Mouse (Mus musculus): Measurements from ENCODE around the gene Rasgef1b.

Gene Rasgef1b

GRCm38 (mm10) chr5:99728649-99729212, at the start of gene Rasgef1b:
TSS of gene Rasgef1b (minus strand) at chr5:99729065.
- Histone ChIP-seq H3K36me3 (ENCODE audit: control insufficient read depth, insufficient read depth, low read length, poor library complexity, severe bottlenecking) (no peaks in the 10 kb centered on the region), H3K27me3 (ENCODE audit: control insufficient read depth, insufficient read depth, low read length, poor library complexity, severe bottlenecking) (no peaks in the 10 kb centered on the region)
- DNase-seq (ENCODE audit: low read depth, low spot score), result no peak

GRCm38 (mm10) chr5:99775342-99775741, 46.5 kb upstream of the Rasgef1b start:
- Histone ChIP-seq H3K36me3 (ENCODE audit: control insufficient read depth, insufficient read depth, low read length, poor library complexity, severe bottlenecking) (no peaks in the 10 kb centered on the region), H3K27me3 (ENCODE audit: control insufficient read depth, insufficient read depth, low read length, poor library complexity, severe bottlenecking) (no peaks in the 10 kb centered on the region)
- DNase-seq (ENCODE audit: low read depth, low spot score), result no peak

GRCm38 (mm10) chr5:99773265-99773664, 44.4 kb upstream of the Rasgef1b start:
- no peak for DNase-seq (ENCODE audit: low read depth, low spot score)

GRCm38 (mm10) chr5:99764246-99764645, 35.4 kb upstream of the Rasgef1b start:
- H3K36me3 ChIP-seq (ENCODE audit: control insufficient read depth, insufficient read depth, low read length, poor library complexity, severe bottlenecking), result no peaks in the 10 kb centered on the region
- no peak for DNase-seq (ENCODE audit: low read depth, low spot score)

More at GRCm38 (mm10) chr5:99773265-99773664, 44.4 kb upstream of the Rasgef1b start:
- no peaks in the 10 kb centered on the region for H3K27me3 ChIP-seq (ENCODE audit: control insufficient read depth, insufficient read depth, low read length, poor library complexity, severe bottlenecking)
- H3K36me3 ChIP-seq (ENCODE audit: control insufficient read depth, insufficient read depth, low read length, poor library complexity, severe bottlenecking), result no peaks in the 10 kb centered on the region

GRCm38 (mm10) chr5:99758859-99759258, 30.0 kb upstream of the Rasgef1b start:
- H3K36me3 ChIP-seq (ENCODE audit: control insufficient read depth, insufficient read depth, low read length, poor library complexity, severe bottlenecking), result no peaks in the 10 kb centered on the region
- no peak for DNase-seq (ENCODE audit: low read depth, low spot score)
- no peaks in the 10 kb centered on the region for H3K27me3 ChIP-seq (ENCODE audit: control insufficient read depth, insufficient read depth, low read length, poor library complexity, severe bottlenecking)

More at GRCm38 (mm10) chr5:99764246-99764645, 35.4 kb upstream of the Rasgef1b start:
- H3K27me3 ChIP-seq (ENCODE audit: control insufficient read depth, insufficient read depth, low read length, poor library complexity, severe bottlenecking), result no peaks in the 10 kb centered on the region

- Histone ChIP-seq H3K27me3 (ENCODE audit: control insufficient read depth, insufficient read depth, low read length, poor library complexity, severe bottlenecking) (no peaks in the 10 kb centered on the region), H3K36me3 (ENCODE audit: control insufficient read depth, insufficient read depth, low read length, poor library complexity, severe bottlenecking) (no peaks in the 10 kb centered on the region)
- no peak for DNase-seq (ENCODE audit: low read depth, low spot score)
These were observed 25.0 kb upstream of the Rasgef1b start for GRCm38 (mm10) chr5:99753843-99754242.

GRCm38 (mm10) chr5:99753368-99753767, 24.5 kb upstream of the Rasgef1b start:
- DNase-seq (ENCODE audit: low read depth, low spot score), result no peak
- no peaks in the 10 kb centered on the region for H3K27me3 ChIP-seq (ENCODE audit: control insufficient read depth, insufficient read depth, low read length, poor library complexity, severe bottlenecking)
- H3K36me3 ChIP-seq (ENCODE audit: control insufficient read depth, insufficient read depth, low read length, poor library complexity, severe bottlenecking), result no peaks in the 10 kb centered on the region

GRCm38 (mm10) chr5:99752670-99753231, 23.9 kb upstream of the Rasgef1b start:
- no peak for DNase-seq (ENCODE audit: low read depth, low spot score)
- Histone ChIP-seq H3K36me3 (ENCODE audit: control insufficient read depth, insufficient read depth, low read length, poor library complexity, severe bottlenecking) (no peaks in the 10 kb centered on the region), H3K27me3 (ENCODE audit: control insufficient read depth, insufficient read depth, low read length, poor library complexity, severe bottlenecking) (no peaks in the 10 kb centered on the region)

GRCm38 (mm10) chr5:99748417-99748816, 19.6 kb upstream of the Rasgef1b start:
- DNase-seq (ENCODE audit: low read depth, low spot score), result no peak
- H3K36me3 ChIP-seq (ENCODE audit: control insufficient read depth, insufficient read depth, low read length, poor library complexity, severe bottlenecking), result no peaks in the 10 kb centered on the region
- no peaks in the 10 kb centered on the region for H3K27me3 ChIP-seq (ENCODE audit: control insufficient read depth, insufficient read depth, low read length, poor library complexity, severe bottlenecking)

- no peak for DNase-seq (ENCODE audit: low read depth, low spot score)
- H3K36me3 ChIP-seq (ENCODE audit: control insufficient read depth, insufficient read depth, low read length, poor library complexity, severe bottlenecking), result no peaks in the 10 kb centered on the region
- no peaks in the 10 kb centered on the region for H3K27me3 ChIP-seq (ENCODE audit: control insufficient read depth, insufficient read depth, low read length, poor library complexity, severe bottlenecking)
These were observed 17.2 kb upstream of the Rasgef1b start for GRCm38 (mm10) chr5:99746087-99746486.

- Histone ChIP-seq H3K27me3 (ENCODE audit: control insufficient read depth, insufficient read depth, low read length, poor library complexity, severe bottlenecking) (no peaks in the 10 kb centered on the region), H3K36me3 (ENCODE audit: control insufficient read depth, insufficient read depth, low read length, poor library complexity, severe bottlenecking) (no peaks in the 10 kb centered on the region)
- no peak for DNase-seq (ENCODE audit: low read depth, low spot score)
These were observed 14.0 kb upstream of the Rasgef1b start for GRCm38 (mm10) chr5:99742874-99743273.

- no peaks in the 10 kb centered on the region for H3K27me3 ChIP-seq (ENCODE audit: control insufficient read depth, insufficient read depth, low read length, poor library complexity, severe bottlenecking)
- H3K36me3 ChIP-seq (ENCODE audit: control insufficient read depth, insufficient read depth, low read length, poor library complexity, severe bottlenecking), result no peaks in the 10 kb centered on the region
- no peak for DNase-seq (ENCODE audit: low read depth, low spot score)
These were observed 13.2 kb upstream of the Rasgef1b start for GRCm38 (mm10) chr5:99742056-99742455.

- H3K36me3 ChIP-seq (ENCODE audit: control insufficient read depth, insufficient read depth, low read length, poor library complexity, severe bottlenecking), result no peaks in the 10 kb centered on the region
- no peak for DNase-seq (ENCODE audit: low read depth, low spot score)
- no peaks in the 10 kb centered on the region for H3K27me3 ChIP-seq (ENCODE audit: control insufficient read depth, insufficient read depth, low read length, poor library complexity, severe bottlenecking)
These were observed 9.3 kb upstream of the Rasgef1b start for GRCm38 (mm10) chr5:99737937-99738727.

GRCm38 (mm10) chr5:99729931-99730330, 1.1 kb upstream of the Rasgef1b start:
- H3K27me3 ChIP-seq (ENCODE audit: control insufficient read depth, insufficient read depth, low read length, poor library complexity, severe bottlenecking), result no peaks in the 10 kb centered on the region
- H3K36me3 ChIP-seq (ENCODE audit: control insufficient read depth, insufficient read depth, low read length, poor library complexity, severe bottlenecking), result no peaks in the 10 kb centered on the region
- no peak for DNase-seq (ENCODE audit: low read depth, low spot score)

- no peak for DNase-seq (ENCODE audit: low read depth, low spot score)
- Histone ChIP-seq H3K27me3 (ENCODE audit: control insufficient read depth, insufficient read depth, low read length, poor library complexity, severe bottlenecking) (no peaks in the 10 kb centered on the region), H3K36me3 (ENCODE audit: control insufficient read depth, insufficient read depth, low read length, poor library complexity, severe bottlenecking) (no peaks in the 10 kb centered on the region)
These were observed 557 bp upstream of the Rasgef1b start for GRCm38 (mm10) chr5:99729361-99729882.

All from splenic B cell, adult 2 months (primary cell).